Mouse (Mus musculus) heart, embryonic 14.5 days (tissue): ENCODE measurements at regions not wholly inside any gene's neighbourhood (a gene's known extent, or its start where the extent isn't known, plus 50 kb on each side); places are given as distances from the start of the nearest gene placed in this dataset.

Experiments
- ATAC-seq: fragments of 200-750 bp; cut with Nextera tagmentation; 2 replicates; pipeline ENCODE4 v1.8.0; 2017; ENCODE audit warnings: low read depth, moderate TSS enrichment; ENCODE audit not compliant: insufficient number of reproducible peaks, insufficient read depth, low FRiP score
- H3K27ac ChIP-seq, 2 experiments: fragments of 200-500 bp in 1 of 2; fragments of 300-500 bp in 1 of 2; sonication (generic) in 1 of 2; replicated peaks in 1 of 2; 2 replicates each; pipeline ENCODE4 v1.5.1; 2012 to 2014; ENCODE audit warnings: low read depth in 2 of 2, low read length in 2 of 2, control low read depth in 1 of 2, mild to moderate bottlenecking in 1 of 2, mixed read lengths in 1 of 2; ENCODE audit not compliant: control insufficient read depth in 1 of 2, insufficient read depth in 1 of 2
- H3K27me3 ChIP-seq: fragments of 300-500 bp; sonication (generic); 2 replicates; pipeline ENCODE4 v1.6.1; 2014; ENCODE audit warnings: mild to moderate bottlenecking, low read length, control low read depth; ENCODE audit not compliant: control insufficient read depth, insufficient read depth
- H3K36me3 ChIP-seq: fragments of 300-500 bp; sonication (generic); 2 replicates; pipeline ENCODE4 v1.6.1; 2014; ENCODE audit warnings: mild to moderate bottlenecking, control low read depth, low read length, mixed read lengths; ENCODE audit not compliant: control insufficient read depth, insufficient read depth
- H3K4me1 ChIP-seq, 2 experiments: fragments of 200-500 bp in 1 of 2; fragments of 300-500 bp in 1 of 2; sonication (generic) in 1 of 2; 2 replicates each; pipeline ENCODE4 v1.6.1; 2012 to 2014; ENCODE audit warnings: low read length in 2 of 2, control low read depth in 1 of 2, mixed read lengths in 1 of 2; ENCODE audit not compliant: control insufficient read depth in 2 of 2, insufficient read depth in 2 of 2
- H3K4me2 ChIP-seq: fragments of 300-500 bp; sonication (generic); 2 replicates; pipeline ENCODE4 v1.6.1; 2014; ENCODE audit warnings: mild to moderate bottlenecking, low read length
- H3K4me3 ChIP-seq, 2 experiments: fragments of 200-500 bp in 1 of 2; fragments of 300-500 bp in 1 of 2; sonication (generic) in 1 of 2; 2 replicates each; pipeline ENCODE4 v1.5.1; 2012 to 2014; ENCODE audit warnings: low read length in 2 of 2, mild to moderate bottlenecking in 2 of 2, control low read depth in 1 of 2, low read depth in 1 of 2, moderate library complexity in 1 of 2; ENCODE audit not compliant: control insufficient read depth in 1 of 2, insufficient read depth in 1 of 2
- H3K9ac ChIP-seq: fragments of 300-500 bp; sonication (generic); 2 replicates; pipeline ENCODE4 v1.6.1; 2014; ENCODE audit warnings: mild to moderate bottlenecking, low read length
- H3K9me3 ChIP-seq: fragments of 300-500 bp; sonication (generic); 2 replicates; pipeline ENCODE4 v1.6.1; 2016; ENCODE audit warnings: low read length, control low read depth; ENCODE audit not compliant: control insufficient read depth
- WGBS: fragments of 180-500 bp; shearing (Covaris S2); extraction: QIAGEN DNeasy Blood & Tissue Kit; methylation state at CpG from one replicate; pipeline ENCODE4 v1.1.7; 2014; 5-methylcytosine and 5-hydroxymethylcytosine counted together

- peaks cover 7 to 11% of the 10 kb centered on the region in 2 experiments; a peak in 2 of 4 replicates for H3K4me1 ChIP-seq
- WGBS, result 66% methylated on average over 7 of the region's 7 CpGs
- no peak for ATAC-seq
Measured at GRCm38 (mm10) chr4:83974214-83975012, 449.1 kb downstream of the Ccdc171 start.

GRCm38 (mm10) chr4:83975569-83975968, 450.2 kb downstream of the Ccdc171 start:
- WGBS, result 44% methylated on average over 5 of the region's 5 CpGs
- no peaks in the 10 kb centered on the region for H3K9me3 ChIP-seq
- ATAC-seq, result no peak
- no peaks in the 10 kb centered on the region for H3K36me3 ChIP-seq
- H3K9ac ChIP-seq, result no peak overlapping the region
- H3K4me2 ChIP-seq, result no peak overlapping the region
- no peak overlapping the region for H3K27ac ChIP-seq
- H3K27me3 ChIP-seq, result no peaks in the 10 kb centered on the region
- peaks cover 7 to 11% of the 10 kb centered on the region in 2 experiments; a peak in 2 of 4 replicates for H3K4me1 ChIP-seq
- no peak overlapping the region for H3K4me3 ChIP-seq

More at GRCm38 (mm10) chr4:83974214-83975012, 449.1 kb downstream of the Ccdc171 start:
- H3K9ac ChIP-seq, result no peak overlapping the region
- no peaks in the 10 kb centered on the region for H3K27me3 ChIP-seq
- H3K36me3 ChIP-seq, result no peaks in the 10 kb centered on the region
- H3K9me3 ChIP-seq, result no peaks in the 10 kb centered on the region
- H3K4me2 ChIP-seq, result no peak overlapping the region
- H3K4me3 ChIP-seq, result no peak overlapping the region
- H3K27ac ChIP-seq, result no peak overlapping the region

- WGBS, result 52% methylated on average over 12 of the region's 12 CpGs
- H3K36me3 ChIP-seq, result no peaks in the 10 kb centered on the region
- H3K4me1 ChIP-seq, result peaks cover 7 to 11% of the 10 kb centered on the region in 2 experiments; a peak in 2 of 4 replicates
- H3K9ac ChIP-seq, result no peak overlapping the region
- H3K4me2 ChIP-seq, result no peak overlapping the region
- no peak overlapping the region for H3K4me3 ChIP-seq
- H3K27ac ChIP-seq, result no peak overlapping the region
- H3K9me3 ChIP-seq, result no peaks in the 10 kb centered on the region
- no peak for ATAC-seq
- H3K27me3 ChIP-seq, result no peaks in the 10 kb centered on the region
Measured at GRCm38 (mm10) chr4:83976067-83976466, 450.7 kb downstream of the Ccdc171 start.

GRCm38 (mm10) chr4:83979088-83979487, 453.7 kb downstream of the Ccdc171 start:
- Histone ChIP-seq H3K4me2 (no peak overlapping the region), H3K27me3 (no peaks in the 10 kb centered on the region), H3K4me1 (peaks cover 7 to 11% of the 10 kb centered on the region in 2 experiments; a peak in 2 of 4 replicates), H3K4me3 (no peak overlapping the region), H3K27ac (no peak overlapping the region), H3K36me3 (no peaks in the 10 kb centered on the region), H3K9me3 (no peaks in the 10 kb centered on the region), H3K9ac (no peak overlapping the region)
- 50% methylated on average over 4 of the region's 4 CpGs for WGBS
- ATAC-seq, result no peak

GRCm38 (mm10) chr4:83984671-83985391, 459.5 kb downstream of the Ccdc171 start:
- Histone ChIP-seq H3K4me3 (no peak overlapping the region), H3K9ac (no peak overlapping the region), H3K27ac (no peak overlapping the region), H3K36me3 (no peaks in the 10 kb centered on the region), H3K4me1 (peaks cover 5 to 8% of the 10 kb centered on the region in 2 experiments; a peak in 2 of 4 replicates), H3K27me3 (no peaks in the 10 kb centered on the region), H3K4me2 (no peak overlapping the region), H3K9me3 (no peaks in the 10 kb centered on the region)
- no peak for ATAC-seq
- 66% methylated on average over 15 of the region's 15 CpGs for WGBS

- Histone ChIP-seq H3K9ac (no peak overlapping the region), H3K9me3 (no peaks in the 10 kb centered on the region), H3K27me3 (no peaks in the 10 kb centered on the region), H3K4me3 (no peak overlapping the region), H3K27ac (no peak overlapping the region), H3K36me3 (no peaks in the 10 kb centered on the region), H3K4me1 (peaks cover 5 to 13% of the 10 kb centered on the region in 2 experiments; a peak in 2 of 4 replicates), H3K4me2 (no peak overlapping the region)
- ATAC-seq, result no peak
- 96% methylated on average over 5 of the region's 5 CpGs for WGBS
Measured at GRCm38 (mm10) chr4:83985451-83985850, 460.1 kb downstream of the Ccdc171 start.

GRCm38 (mm10) chr4:83986951-83987822, 461.8 kb downstream of the Ccdc171 start:
- H3K4me3 ChIP-seq, result no peak overlapping the region
- H3K27ac ChIP-seq, result no peak overlapping the region
- no peaks in the 10 kb centered on the region for H3K36me3 ChIP-seq
- H3K9ac ChIP-seq, result no peak overlapping the region
- WGBS, result 83% methylated on average over 13 of the region's 13 CpGs
- H3K4me2 ChIP-seq, result no peak overlapping the region
- H3K27me3 ChIP-seq, result no peaks in the 10 kb centered on the region
- peaks cover 11 to 15% of the 10 kb centered on the region in 2 experiments; a peak in 3 of 4 replicates for H3K4me1 ChIP-seq
- no peaks in the 10 kb centered on the region for H3K9me3 ChIP-seq
- no peak for ATAC-seq
